Mouse (Mus musculus) C2C12 (cell line): ENCODE measurements around the gene Galntl5. TPM values are rescaled to one million over a fixed set of nuclear protein-coding genes. Genes with fewer than 3 reads are reported as not detected.

Experiments
- H3K27me3 ChIP-seq: one replicate; pipeline ENCODE4 v1.6.1; 2011; ENCODE audit not compliant: control insufficient read depth, insufficient read depth, insufficient read length
- H3K36me3 ChIP-seq: one replicate; pipeline ENCODE4 v1.6.1; 2011; ENCODE audit not compliant: control insufficient read depth, insufficient read depth
- H3K4me3 ChIP-seq: one replicate; pipeline ENCODE4 v1.5.1; 2011; ENCODE audit warnings: mild to moderate bottlenecking, control low read depth; ENCODE audit not compliant: poor library complexity, insufficient read depth, severe bottlenecking
- H3K79me2 ChIP-seq: one replicate; pipeline ENCODE4 v1.6.1; 2011; ENCODE audit not compliant: control insufficient read depth, insufficient read depth
- H3K79me3 ChIP-seq: one replicate; pipeline ENCODE4 v1.6.1; 2011; ENCODE audit warnings: low read depth, control low read depth
- H3ac ChIP-seq: one replicate; pipeline ENCODE3; 2011; ENCODE audit warnings: low read depth; ENCODE audit not compliant: control insufficient read depth, insufficient read length
- CEBPB ChIP-seq: IDR thresholded peaks from one replicate; pipeline ENCODE4 v1.6.1; 2011; ENCODE audit warnings: low read depth, mild to moderate bottlenecking, control low read depth, moderate library complexity
- CTCF ChIP-seq: IDR thresholded peaks from one replicate; pipeline ENCODE4 v1.5.1; 2011; ENCODE audit not compliant: control insufficient read depth, insufficient read depth, insufficient read length
- FOSL1 ChIP-seq: IDR thresholded peaks from one replicate; pipeline ENCODE4 v1.8.0; 2011; ENCODE audit warnings: mild to moderate bottlenecking, low read length; ENCODE audit not compliant: poor library complexity, insufficient read depth, severe bottlenecking
- MAX ChIP-seq: IDR thresholded peaks from one replicate; pipeline ENCODE4 v1.6.1; 2011; ENCODE audit warnings: mild to moderate bottlenecking, control low read depth
- MYOD1 ChIP-seq: IDR thresholded peaks from one replicate; pipeline ENCODE4 v1.6.1; 2011; ENCODE audit warnings: low read depth; ENCODE audit not compliant: control insufficient read depth, insufficient read length
- MYOG ChIP-seq: IDR thresholded peaks from one replicate; pipeline ENCODE4 v1.6.1; 2011; ENCODE audit not compliant: control insufficient read depth, insufficient read length; ENCODE audit errors: extremely low read depth
- USF1 ChIP-seq: IDR thresholded peaks from one replicate; pipeline ENCODE4 v1.6.1; 2011; ENCODE audit warnings: low read depth, mild to moderate bottlenecking, control low read depth, moderate library complexity
- polyA plus RNA-seq: library from polyadenylated mRNA; unstranded; fragments of >200 nt; fragmentation: generic; extraction: Trizol; gene quantifications from one replicate; pipeline ENCODE4 v1.2.1, GENCODE M21; 2012; ENCODE audit warnings: missing spikeins

Gene Galntl5
- polyA plus RNA-seq, 1 experiment: not detected

DNA sequence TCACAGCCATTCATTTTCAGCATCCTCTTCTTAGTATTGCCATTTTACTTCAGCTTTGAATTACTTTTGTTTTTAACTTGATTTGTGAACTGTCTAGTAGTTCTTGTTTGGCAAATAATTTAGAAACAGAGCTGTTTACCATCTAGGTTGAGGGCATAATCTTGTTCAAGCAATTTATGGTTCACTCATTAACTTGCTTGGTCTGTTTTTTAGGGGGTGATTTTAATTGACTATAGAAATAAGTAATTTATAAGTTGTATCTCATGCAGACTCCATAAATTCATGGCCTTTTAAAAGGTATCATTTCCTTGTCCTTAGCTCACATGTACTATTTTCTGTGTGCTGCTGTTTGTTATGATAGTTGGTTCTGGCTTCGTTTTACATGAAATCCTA lies 65.2 kb downstream of the Galntl5 start:
- Histone ChIP-seq H3K36me3 (peaks cover 5% of the 10 kb centered on the region), H3K79me3 (no peaks in the 10 kb centered on the region), H3ac (no peak overlapping the region), H3K4me3 (no peak overlapping the region), H3K27me3 (no peaks in the 10 kb centered on the region), H3K79me2 (no peaks in the 10 kb centered on the region)
- no peak for TF ChIP-seq MYOG
- TF ChIP-seq USF1: no peak
- no peak for TF ChIP-seq FOSL1
- TF ChIP-seq MYOD1: no peak
- TF ChIP-seq CTCF: no peak
- no peak for TF ChIP-seq MAX
- TF ChIP-seq CEBPB: no peak

GRCm38 (mm10) chr5:25247036-25247435 lies 65.8 kb downstream of the Galntl5 start:
- H3K4me3 ChIP-seq: no peak overlapping the region
- H3K79me2 ChIP-seq: no peaks in the 10 kb centered on the region
- H3K36me3 ChIP-seq: peaks cover 6% of the 10 kb centered on the region
- H3ac ChIP-seq: no peak overlapping the region
- TF ChIP-seq MYOD1: no peak
- no peak for TF ChIP-seq USF1
- no peak for TF ChIP-seq CEBPB
- no peak for TF ChIP-seq MAX
- no peaks in the 10 kb centered on the region for H3K79me3 ChIP-seq
- H3K27me3 ChIP-seq: no peaks in the 10 kb centered on the region

GRCm38 (mm10) chr5:25252423-25252822 lies 71.2 kb downstream of the Galntl5 start:
- Histone ChIP-seq H3ac (no peak overlapping the region), H3K36me3 (peaks cover 31% of the 10 kb centered on the region), H3K4me3 (no peak overlapping the region), H3K79me2 (no peaks in the 10 kb centered on the region), H3K27me3 (no peaks in the 10 kb centered on the region), H3K79me3 (no peaks in the 10 kb centered on the region)
- TF ChIP-seq FOSL1 (no peak), MYOD1 (no peak), CEBPB (no peak), MAX (no peak), MYOG (no peak), CTCF (no peak), USF1 (no peak)

DNA sequence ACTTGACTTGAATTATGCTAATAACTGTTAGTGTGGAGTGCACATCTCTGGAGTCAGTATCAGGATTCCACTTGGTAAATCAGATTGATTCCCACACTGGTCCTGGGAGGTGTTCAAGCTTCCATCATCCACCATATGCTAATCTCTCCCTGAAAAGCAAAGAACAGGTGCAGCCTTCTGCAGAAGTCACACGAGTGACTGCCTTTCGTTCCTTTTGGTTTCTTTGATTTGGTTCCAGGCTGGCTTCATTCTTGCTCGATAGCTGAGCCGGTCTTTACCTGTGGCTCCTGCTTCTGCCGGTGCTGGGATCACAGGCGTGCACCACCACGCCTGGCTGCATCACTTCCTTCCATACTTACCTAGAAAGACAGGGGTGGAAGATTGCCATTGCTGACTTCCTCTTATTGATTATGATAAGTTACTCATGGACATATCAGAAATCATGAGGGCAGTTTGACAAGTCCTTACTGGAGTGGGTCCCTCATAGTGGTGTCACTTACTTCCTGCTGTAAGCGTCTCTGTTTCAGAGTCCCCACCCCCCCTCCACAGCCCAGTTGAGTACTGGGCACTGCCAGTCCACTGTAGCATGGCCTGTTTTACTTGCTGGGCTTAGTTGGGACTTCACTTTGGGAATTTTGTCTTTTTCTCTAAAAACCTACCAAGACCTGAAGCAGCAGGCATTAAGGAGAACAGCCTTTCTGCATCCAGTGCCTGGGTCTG lies 71.7 kb downstream of the Galntl5 start:
- no peak overlapping the region for H3ac ChIP-seq
- no peaks in the 10 kb centered on the region for H3K27me3 ChIP-seq
- H3K79me2 ChIP-seq: no peaks in the 10 kb centered on the region
- no peaks in the 10 kb centered on the region for H3K79me3 ChIP-seq
- TF ChIP-seq CTCF: no peak
- H3K36me3 ChIP-seq: peaks cover 31% of the 10 kb centered on the region
- no peak overlapping the region for H3K4me3 ChIP-seq

DNA sequence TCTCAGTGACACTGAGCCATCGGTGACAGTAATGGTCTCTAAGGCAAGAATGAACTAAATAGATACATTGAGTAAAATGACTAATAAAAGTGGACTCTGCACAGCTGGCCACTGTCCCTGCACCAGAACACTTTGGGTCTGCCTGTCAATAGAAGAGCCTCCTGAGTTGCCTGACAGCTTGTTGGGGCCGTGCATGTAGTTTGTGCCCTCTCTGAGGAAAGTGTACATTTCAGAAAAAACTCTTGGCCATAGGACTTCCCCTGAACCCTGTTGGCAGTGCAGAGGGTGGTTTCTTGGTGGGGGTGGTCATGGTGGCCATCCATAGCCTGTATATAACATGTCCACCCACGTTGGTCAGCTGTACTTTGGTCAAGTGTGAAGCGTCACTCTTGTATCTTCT lies 73.2 kb downstream of the Galntl5 start:
- TF ChIP-seq USF1 (no peak), MYOD1 (no peak), MAX (no peak), CEBPB (no peak), FOSL1 (no peak), CTCF (no peak), MYOG (no peak)
- Histone ChIP-seq H3K36me3 (peaks cover 32% of the 10 kb centered on the region), H3K79me3 (no peaks in the 10 kb centered on the region), H3K79me2 (no peaks in the 10 kb centered on the region), H3K4me3 (no peak overlapping the region), H3K27me3 (no peaks in the 10 kb centered on the region), H3ac (no peak overlapping the region)

GRCm38 (mm10) chr5:25256686-25257085 lies 75.4 kb downstream of the Galntl5 start:
- H3K27me3 ChIP-seq: no peaks in the 10 kb centered on the region
- no peak for TF ChIP-seq MYOD1
- no peak for TF ChIP-seq MAX
- no peak for TF ChIP-seq FOSL1
- no peak for TF ChIP-seq CTCF
- no peak for TF ChIP-seq CEBPB
- no peak for TF ChIP-seq USF1
- TF ChIP-seq MYOG: no peak
- no peaks in the 10 kb centered on the region for H3K79me3 ChIP-seq
- peaks cover 33% of the 10 kb centered on the region for H3K36me3 ChIP-seq
- H3K4me3 ChIP-seq: no peak overlapping the region
- H3ac ChIP-seq: no peak overlapping the region
- H3K79me2 ChIP-seq: no peaks in the 10 kb centered on the region
